Mouse (Mus musculus) left cerebral cortex, postnatal 25 days (tissue): ENCODE measurements around the gene Topbp1. TPM values are rescaled to one million over a fixed set of nuclear protein-coding genes. Genes with fewer than 3 reads are reported as not detected.

Source experiments
- DNase-seq, 2 experiments: peaks; one replicate each; pipeline ENCODE4 v3.0.0; 2022; ENCODE audit warnings: low spot score in 2 of 2, mixed read lengths in 1 of 2
- intact Hi-C: fragments of 180-260 bp; cut with DNase I; formaldehyde crosslinking; loops from one replicate; pipeline ENCODE4 v1.15.1; 2025
- total RNA-seq, 2 experiments: library from RNA; stranded (reverse); gene quantifications; 2 replicates each; pipeline ENCODE4 v1.2.3; 2021

The Topbp1 gene
- total RNA-seq, 2 experiments from 2014 or later = 19.4 to 19.5 TPM

DNA sequence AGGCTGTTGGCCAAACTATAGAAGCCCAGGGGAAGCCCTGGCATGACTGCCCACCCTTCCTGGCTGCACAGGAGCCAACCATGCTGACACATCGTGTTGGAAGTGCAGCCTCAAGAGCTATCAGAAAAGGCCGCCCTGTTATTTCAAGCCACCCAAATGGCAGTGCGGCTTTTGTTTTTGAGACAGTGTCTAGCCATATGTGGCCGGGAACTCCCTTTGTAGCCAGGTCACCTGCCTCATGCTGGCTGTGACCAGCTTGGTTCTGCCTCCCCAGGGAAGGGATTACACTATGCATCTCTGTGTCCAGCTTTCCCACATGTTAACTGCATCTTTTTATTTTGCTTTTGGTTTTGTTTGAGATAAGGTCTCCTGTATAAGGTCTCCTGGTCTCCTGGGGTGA, 75.6 kb downstream of the Topbp1 start:
- intact Hi-C loops = no loop called here
- DNase-seq = no peak

DNA sequence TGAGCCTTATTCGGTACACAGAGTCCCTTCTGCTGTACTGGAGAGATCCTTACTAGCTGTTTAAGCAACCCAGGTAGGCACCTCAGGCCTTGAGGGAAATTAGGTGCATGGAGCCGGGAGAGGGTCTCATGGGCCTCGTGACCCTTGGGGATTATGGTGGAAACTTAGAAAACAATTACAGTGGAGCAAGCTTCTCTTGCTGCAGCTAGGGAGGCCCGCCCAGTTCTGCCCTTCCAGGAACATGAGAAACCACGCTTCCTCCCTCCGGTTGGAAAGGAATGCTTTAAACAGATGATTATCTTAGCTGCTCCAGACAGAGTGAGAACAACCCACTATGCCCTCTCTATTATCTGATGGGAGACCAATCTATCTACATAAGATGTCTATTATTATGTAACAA, 78.0 kb downstream of the Topbp1 start:
- intact Hi-C loops = no loop called here
- no peak for DNase-seq

DNA sequence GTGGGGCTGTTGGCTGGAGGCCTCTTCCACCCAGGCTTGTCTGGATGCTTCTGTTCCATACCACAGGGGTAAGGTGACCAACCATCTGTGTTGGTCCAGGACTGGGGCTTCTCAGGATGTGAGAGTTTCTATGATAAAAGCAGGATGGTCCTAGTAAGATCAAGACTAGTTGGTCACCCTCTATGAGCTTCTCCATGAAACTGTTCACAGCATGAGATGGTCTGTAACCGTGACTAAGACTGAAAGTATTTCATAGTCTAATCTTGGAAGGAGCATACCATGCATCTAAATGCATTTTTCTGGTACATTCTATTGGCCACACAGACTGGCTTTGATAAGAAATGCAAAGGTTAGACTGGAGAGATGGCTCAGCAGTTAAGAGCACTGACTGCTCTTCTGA, 78.6 kb downstream of the Topbp1 start:
- intact Hi-C loops = no loop called here
- DNase-seq = no peak

DNA sequence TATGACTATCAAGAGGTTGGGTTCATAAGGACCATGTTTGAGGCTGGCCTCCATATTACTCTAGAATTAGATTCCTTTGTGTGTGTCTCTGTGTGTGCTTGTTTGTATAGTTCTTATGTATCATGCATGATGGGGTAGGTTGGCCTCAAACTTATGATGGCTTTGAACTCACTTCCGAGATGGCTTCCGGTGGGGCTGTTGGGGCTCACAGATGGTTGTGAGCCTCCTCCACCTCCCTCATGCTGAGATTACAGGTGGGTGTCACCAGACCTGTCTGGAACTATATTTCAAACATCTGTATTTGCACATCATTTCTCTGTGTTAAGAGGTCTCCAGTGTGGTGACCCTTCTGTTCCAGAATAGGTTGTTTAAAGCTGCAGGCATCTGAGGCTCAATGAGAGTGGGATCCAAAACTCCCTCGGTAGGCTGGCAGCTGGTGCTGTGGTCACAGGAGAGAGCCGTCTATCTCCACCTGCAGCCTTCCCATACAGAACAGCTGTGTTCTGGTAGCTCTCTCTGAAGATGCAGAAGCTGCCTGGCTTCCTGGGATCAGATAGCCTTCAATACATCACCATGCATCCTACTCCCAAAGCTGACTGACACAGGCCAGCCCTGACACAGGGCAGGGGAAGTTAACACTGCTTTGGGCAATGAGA, 79.3 kb downstream of the Topbp1 start:
- intact Hi-C loops = no loop called here

DNA sequence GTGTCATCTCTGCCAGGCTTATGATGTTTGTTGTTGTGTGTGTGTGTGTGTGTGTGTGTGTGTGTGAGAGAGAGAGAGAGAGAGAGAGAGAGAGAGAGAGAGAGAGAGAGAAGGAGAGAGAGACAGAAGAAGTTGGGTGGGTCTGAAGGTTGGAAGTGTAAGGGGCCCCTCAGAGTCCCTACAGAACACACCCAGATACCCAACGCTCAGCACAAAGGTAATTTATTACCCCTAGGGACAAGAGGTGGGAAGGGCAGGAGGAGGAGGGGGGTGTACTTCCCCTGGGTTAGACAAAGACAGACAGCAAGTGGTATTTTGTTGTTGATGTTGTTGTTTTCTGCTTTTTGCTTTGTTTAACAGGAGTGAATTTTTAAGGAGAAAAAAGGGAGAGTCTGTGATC, 80.6 kb downstream of the Topbp1 start:
- intact Hi-C loops = no loop called here
- no peak for DNase-seq

More for the DNA sequence above, 79.3 kb downstream of the Topbp1 start:
- no peak for DNase-seq

DNA sequence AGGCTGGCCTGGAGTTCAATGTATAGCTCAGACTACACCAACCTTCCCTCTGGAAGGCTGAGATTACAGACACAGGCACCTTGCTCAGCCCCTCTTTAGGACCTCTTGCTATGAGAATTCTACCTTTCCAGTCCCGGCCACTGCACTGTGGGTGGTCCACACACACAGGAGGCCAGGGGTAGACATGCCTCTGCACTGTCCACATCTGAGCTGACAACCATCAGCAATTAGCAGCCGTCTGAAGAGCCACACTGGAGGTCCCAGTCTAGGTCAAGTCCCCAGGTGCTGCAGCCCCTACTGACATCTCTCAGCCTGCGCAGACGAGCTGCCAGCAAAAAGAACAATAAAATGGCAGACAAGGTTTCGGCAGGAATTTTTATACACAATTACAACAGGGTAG, 81.6 kb downstream of the Topbp1 start:
- no peak for DNase-seq
- intact Hi-C loops = no loop called here

DNA sequence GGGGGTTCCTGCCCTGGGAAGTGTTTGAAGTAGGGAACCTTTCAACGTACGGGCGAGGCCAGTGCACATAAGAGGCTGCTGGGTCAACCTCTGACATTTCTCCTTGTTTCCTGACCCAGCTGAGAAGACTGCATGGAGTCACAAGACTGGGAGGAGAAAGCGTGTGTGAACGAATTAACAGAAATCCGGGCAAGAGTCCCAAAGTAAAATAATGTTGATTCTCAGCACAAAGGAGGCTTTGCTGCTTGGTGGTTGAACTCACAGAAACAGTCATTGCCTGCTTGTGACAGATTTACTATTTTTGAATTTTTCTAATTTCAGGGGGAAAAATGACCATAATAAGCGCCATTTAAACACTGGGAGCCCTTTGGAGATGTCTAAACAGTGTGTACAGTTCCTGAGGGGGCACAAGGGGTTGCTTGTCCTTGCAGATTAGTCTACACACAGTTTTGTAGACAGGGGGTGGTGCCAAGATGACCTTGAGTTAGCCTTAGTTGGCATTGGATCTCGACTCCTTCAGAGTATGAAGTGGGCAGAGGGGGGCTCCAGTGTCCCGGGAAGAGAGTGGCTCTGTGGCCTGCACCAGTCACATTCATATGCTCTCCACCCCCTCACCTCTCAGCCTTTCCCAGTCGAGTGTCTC, 82.1 kb downstream of the Topbp1 start:
- no peak for DNase-seq
- intact Hi-C loops = no loop called here

DNA sequence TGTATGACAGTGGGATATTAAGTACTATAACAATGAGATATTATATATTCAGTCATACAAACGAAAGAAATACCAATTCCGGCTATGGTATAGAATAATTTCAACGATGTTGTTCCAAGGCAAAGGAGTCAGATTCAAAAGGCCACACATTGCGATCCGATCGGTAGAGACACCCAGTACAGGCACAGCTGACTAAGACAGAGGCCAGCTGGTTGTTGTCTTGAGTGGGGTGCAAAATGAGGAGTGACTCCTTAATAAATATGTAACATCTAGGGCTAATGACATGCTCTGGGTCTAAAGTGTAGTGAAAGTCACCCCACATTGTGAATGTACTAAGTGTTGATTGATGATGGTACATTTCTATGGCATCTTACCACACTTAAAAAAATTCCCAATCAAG, 84.2 kb downstream of the Topbp1 start:
- no peak for DNase-seq

DNA sequence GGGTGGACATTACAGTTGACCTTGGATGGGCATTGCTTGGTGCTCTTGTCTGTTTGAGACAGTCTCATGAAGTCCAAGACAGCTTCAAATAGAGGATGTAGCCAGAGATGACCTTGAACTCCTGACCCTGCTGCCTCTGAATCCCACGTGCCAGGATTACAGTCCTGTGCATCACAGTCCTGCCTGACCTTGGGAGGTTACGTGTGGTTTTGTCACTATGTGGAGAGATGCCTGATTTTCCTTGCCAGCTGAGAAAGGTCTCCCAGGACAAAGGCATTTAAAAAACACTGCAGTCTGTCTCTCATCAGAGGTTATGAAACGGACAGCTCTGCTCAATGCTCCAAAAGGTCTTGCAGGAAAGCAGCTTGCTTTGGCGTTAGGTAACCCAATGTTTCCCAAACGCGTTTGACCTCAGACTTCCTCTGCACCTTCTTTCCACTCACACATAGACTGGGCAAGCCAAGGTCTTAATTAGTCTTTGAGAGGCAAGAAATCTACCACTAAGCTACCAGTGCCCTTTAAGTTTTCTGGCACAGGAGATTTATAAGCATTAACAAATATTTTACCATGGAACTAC, 86.9 kb downstream of the Topbp1 start:
- intact Hi-C loops = no loop called here

More for the DNA sequence above, 84.2 kb downstream of the Topbp1 start:
- intact Hi-C loops = no loop called here

DNA sequence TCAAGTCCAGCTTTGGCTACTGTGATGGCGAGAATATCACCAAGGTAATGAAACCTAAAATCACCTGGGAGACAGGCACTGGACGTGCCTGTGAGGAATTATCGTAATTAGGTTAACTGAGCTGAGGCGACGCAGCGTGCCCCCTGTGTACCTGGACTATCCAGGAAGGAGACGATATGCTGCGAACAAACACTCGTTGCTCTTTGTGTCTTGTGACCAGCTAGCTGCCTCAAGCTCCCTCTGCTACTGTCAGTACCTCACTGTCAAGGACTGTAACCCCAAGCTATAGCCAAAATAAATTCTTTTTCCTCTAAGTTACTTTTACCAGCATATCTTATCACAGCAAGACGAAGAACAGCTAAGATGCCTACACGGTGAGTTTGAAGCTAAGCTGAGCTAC, 88.2 kb downstream of the Topbp1 start:
- intact Hi-C loops = no loop called here
- no peak for DNase-seq

More for the DNA sequence above, 86.9 kb downstream of the Topbp1 start:
- no peak for DNase-seq

DNA sequence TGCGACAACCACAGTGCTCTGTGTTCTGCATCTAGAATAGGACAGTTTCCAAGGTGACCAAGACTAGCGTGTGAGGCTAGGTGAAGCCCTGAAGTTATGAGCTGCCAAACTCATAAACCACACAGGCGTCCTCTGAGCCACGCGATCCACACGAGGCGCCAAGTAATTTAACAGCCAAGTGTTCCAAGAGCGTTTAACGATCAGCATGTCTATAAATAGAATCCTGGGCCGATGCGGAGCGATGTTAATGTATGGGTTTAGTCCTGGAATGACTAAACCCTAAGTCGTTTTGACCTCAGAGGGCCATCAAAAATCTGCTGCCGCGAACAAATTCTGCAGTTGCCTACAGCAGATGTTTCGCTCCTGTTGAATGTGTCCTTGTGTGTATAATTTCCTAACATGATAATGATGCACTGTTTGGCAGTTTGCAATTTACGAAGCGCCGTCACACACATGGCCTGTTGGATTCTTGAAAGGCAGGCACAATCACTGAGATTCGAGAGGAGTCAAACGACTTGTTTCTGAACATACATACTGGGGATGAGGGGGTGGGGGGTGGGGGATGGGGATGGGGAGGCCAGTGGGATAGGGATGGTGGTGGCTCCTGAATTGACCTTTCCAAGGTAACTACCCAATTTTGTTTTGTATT, 93.6 kb downstream of the Topbp1 start:
- intact Hi-C loops = no loop called here
- DNase-seq = peak; percentile 20 to 43

Other genes starting within 250 kb of the Topbp1 start
- 100 to 1,000 TPM; 629 to 631 TPM for gene Rab6b, start 193.4 kb upstream of the Topbp1 start, total RNA-seq
- 10 to 100 TPM; 18.7 to 19.1 TPM for gene Srprb, start 103.1 kb upstream of the Topbp1 start, total RNA-seq
- gene Gm20425, start 74.9 kb upstream of the Topbp1 start, total RNA-seq = 1 to 10 TPM; 7.9 to 9.6 TPM
- gene Trf, start 74.8 kb upstream of the Topbp1 start, total RNA-seq = 100 to 1,000 TPM; 123 to 155 TPM
- not detected for gene 1300017J02Rik, start 133 bp upstream of the Topbp1 start, total RNA-seq
- 10 to 100 TPM; 77.9 to 79.0 TPM for gene Cdv3, start 60.6 kb downstream of the Topbp1 start, total RNA-seq
- 1 to 10 TPM; 4.3 to 5.5 TPM for gene Bfsp2, start 175.2 kb downstream of the Topbp1 start, total RNA-seq